Mouse (Mus musculus): ENCODE data around the gene Vmn1r233. TPM values are rescaled to one million over a fixed set of nuclear protein-coding genes. Genes with fewer than 3 reads are reported as not detected.
A peak's percentile ranks its signal among the peaks of the same experiment; 100 is the strongest.

Vmn1r233 gene
- polyA plus RNA-seq (2015; fragmentation: Nextera tagmentation; extraction: Ambion mirVana) = 0.05 TPM in 1 of 2 replicates, not detected in the other

- TF ChIP-seq CTCF (IDR thresholded peaks at IDR 0.05; ENCODE audit: low read depth) (no peak), EP300 (optimal IDR thresholded peaks at IDR 0.05) (no peak)
- no peaks in the 10 kb centered on the region for H3K27me3 ChIP-seq (ENCODE audit: control insufficient read depth, insufficient read depth, low read length)
These were observed at the start of gene Vmn1r233 for GRCm38 (mm10) chr17:20996364-20996763. TSS of gene Vmn1r233 (minus strand) at chr17:20996464.

GRCm38 (mm10) chr17:21018410-21019080, 22.3 kb upstream of the Vmn1r233 start:
- no peak for TF ChIP-seq CTCF (IDR thresholded peaks at IDR 0.05; ENCODE audit: low read depth)
- TF ChIP-seq EP300 (optimal IDR thresholded peaks at IDR 0.05) = no peak
- Histone ChIP-seq H3K4me2 (replicated peaks; ENCODE audit: low read depth) (no peak overlapping the region), H3K9me3 (ENCODE audit: control insufficient read depth, low read length) (no peaks in the 10 kb centered on the region), H3K9ac (ENCODE audit: low read length) (no peak overlapping the region), H3K27ac (replicated peaks) (no peak overlapping the region), H3K4me1 (replicated peaks; ENCODE audit: control insufficient read depth, insufficient read depth) (no peaks in the 10 kb centered on the region), H3K4me3 (ENCODE audit: low read depth, low read length) (no peak overlapping the region), H3K27me3 (ENCODE audit: control insufficient read depth, insufficient read depth, low read length) (no peaks in the 10 kb centered on the region), H3K36me3 (ENCODE audit: control insufficient read depth, insufficient read depth, low read length) (peaks cover 19% of the 10 kb centered on the region)
- ATAC-seq (ENCODE audit: low FRiP score, low TSS enrichment) (no peak), DNase-seq (ENCODE audit: low spot score) (no peak)
- WGBS = 76% methylated on average over 1 of the region's 1 CpGs

More at GRCm38 (mm10) chr17:20996364-20996763, at the start of gene Vmn1r233:
- H3K27ac ChIP-seq (replicated peaks) = no peak within 1 kb of the TSS
- H3K9ac ChIP-seq (ENCODE audit: low read length) = no peak within 1 kb of the TSS
- DNase-seq (ENCODE audit: low spot score) = no peak
- H3K36me3 ChIP-seq (ENCODE audit: control insufficient read depth, insufficient read depth, low read length) = no peaks in the 10 kb centered on the region
- ATAC-seq (ENCODE audit: low FRiP score, low TSS enrichment) = no peak
- no peak within 1 kb of the TSS for H3K4me2 ChIP-seq (replicated peaks; ENCODE audit: low read depth)
- no peak within 1 kb of the TSS for H3K4me3 ChIP-seq (ENCODE audit: low read depth, low read length)
- no peaks in the 10 kb centered on the region for H3K4me1 ChIP-seq (replicated peaks; ENCODE audit: control insufficient read depth, insufficient read depth)
- no peaks in the 10 kb centered on the region for H3K9me3 ChIP-seq (ENCODE audit: control insufficient read depth, low read length)

DNA sequence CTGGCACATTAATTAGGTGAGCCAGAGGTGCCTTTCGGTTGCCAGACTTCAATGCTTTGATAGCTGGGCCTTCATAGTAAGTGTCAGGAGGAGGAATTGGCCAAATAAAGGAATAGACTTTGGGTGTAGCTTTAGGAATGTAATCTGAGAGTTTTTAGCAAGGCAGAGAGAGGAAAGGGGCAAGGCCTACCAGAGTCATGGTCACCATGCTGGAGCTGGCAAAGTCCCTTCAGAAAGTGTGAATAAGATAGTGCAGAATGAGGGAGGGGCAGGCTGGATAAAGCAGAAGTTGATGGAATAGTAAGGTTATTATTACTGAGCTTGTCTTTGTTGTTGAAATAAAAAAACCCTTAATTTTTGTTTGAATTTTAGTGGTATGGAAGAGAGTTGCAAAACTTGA, 13.5 kb upstream of the Vmn1r233 start:
- peaks cover 8% of the 10 kb centered on the region; the same call in 1 of the 2 replicates for H3K36me3 ChIP-seq (ENCODE audit: control insufficient read depth, insufficient read depth, low read length)
- 15% methylated on average over 1 of the region's 1 CpGs for WGBS
- no peak for ATAC-seq (ENCODE audit: low FRiP score, low TSS enrichment)
- H3K27ac ChIP-seq (replicated peaks) = peak overlapping the region; percentile 97
- TF ChIP-seq EP300 (optimal IDR thresholded peaks at IDR 0.05) = no peak
- DNase-seq (ENCODE audit: low spot score) = no peak
- peak overlapping the region; percentile 74 for H3K4me2 ChIP-seq (replicated peaks; ENCODE audit: low read depth)
- peak overlapping the region; percentile 92 for H3K9ac ChIP-seq (ENCODE audit: low read length)
- no peaks in the 10 kb centered on the region for H3K27me3 ChIP-seq (ENCODE audit: control insufficient read depth, insufficient read depth, low read length)
- peak overlapping the region; percentile 81 for H3K4me3 ChIP-seq (ENCODE audit: low read depth, low read length)
- H3K9me3 ChIP-seq (ENCODE audit: control insufficient read depth, low read length) = no peaks in the 10 kb centered on the region
- 0 out of 2 replicates have a peak, but pooled peaks cover 2% of the 10 kb centered on the region for H3K4me1 ChIP-seq (replicated peaks; ENCODE audit: control insufficient read depth, insufficient read depth)

- peak; percentile 88 for DNase-seq (ENCODE audit: low spot score)
- ATAC-seq (ENCODE audit: low FRiP score, low TSS enrichment) = peak; percentile 99
- H3K9me3 ChIP-seq (ENCODE audit: control insufficient read depth, low read length) = no peaks in the 10 kb centered on the region
- WGBS = 5% methylated on average over 36 of the region's 36 CpGs
- peak within 1 kb of the TSS; percentile 92 for H3K9ac ChIP-seq (ENCODE audit: low read length)
- TF ChIP-seq CTCF (IDR thresholded peaks at IDR 0.05; ENCODE audit: low read depth) (peak; percentile 19; the same call in 1 of the 2 replicates), EP300 (optimal IDR thresholded peaks at IDR 0.05) (no peak)
- H3K4me2 ChIP-seq (replicated peaks; ENCODE audit: low read depth) = peak within 1 kb of the TSS; percentile 74
- peak within 1 kb of the TSS; percentile 97 for H3K27ac ChIP-seq (replicated peaks)
- H3K27me3 ChIP-seq (ENCODE audit: control insufficient read depth, insufficient read depth, low read length) = no peaks in the 10 kb centered on the region
- H3K4me3 ChIP-seq (ENCODE audit: low read depth, low read length) = peak within 1 kb of the TSS; percentile 81
- 0 out of 2 replicates have a peak, but pooled peaks cover 2% of the 10 kb centered on the region for H3K4me1 ChIP-seq (replicated peaks; ENCODE audit: control insufficient read depth, insufficient read depth)
- H3K36me3 ChIP-seq (ENCODE audit: control insufficient read depth, insufficient read depth, low read length) = peaks cover 8% of the 10 kb centered on the region; the same call in 1 of the 2 replicates
These were observed 12.4 kb upstream of the Vmn1r233 start, which contains the start of gene Zfp160 for GRCm38 (mm10) chr17:21008382-21009331. TSS of gene Zfp160 (plus strand) at chr17:21008903.

DNA sequence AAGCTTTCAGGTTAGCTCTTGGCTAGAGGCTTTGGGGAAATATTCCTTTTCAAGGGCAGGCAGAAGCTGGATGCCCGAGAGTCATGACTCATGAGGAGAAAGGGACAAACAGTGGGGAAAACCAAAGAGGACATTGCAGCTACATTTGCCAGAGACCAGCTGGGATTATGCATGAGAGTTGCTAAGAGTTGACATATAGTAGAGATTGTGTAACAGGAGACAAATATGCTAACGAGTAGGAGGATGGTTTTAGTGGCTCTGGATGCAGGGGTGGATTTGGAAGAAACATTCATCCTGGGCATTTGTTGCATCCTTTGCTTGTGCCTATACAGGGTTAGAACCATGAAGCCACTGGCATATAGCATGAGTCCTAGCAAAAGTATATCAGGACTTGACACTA, 2.5 kb downstream of the Vmn1r233 start:
- Histone ChIP-seq H3K4me3 (ENCODE audit: low read depth, low read length) (no peak overlapping the region), H3K27me3 (ENCODE audit: control insufficient read depth, insufficient read depth, low read length) (no peaks in the 10 kb centered on the region), H3K4me1 (replicated peaks; ENCODE audit: control insufficient read depth, insufficient read depth) (no peaks in the 10 kb centered on the region), H3K4me2 (replicated peaks; ENCODE audit: low read depth) (no peak overlapping the region), H3K9ac (ENCODE audit: low read length) (no peak overlapping the region), H3K36me3 (ENCODE audit: control insufficient read depth, insufficient read depth, low read length) (no peaks in the 10 kb centered on the region), H3K27ac (replicated peaks) (no peak overlapping the region), H3K9me3 (ENCODE audit: control insufficient read depth, low read length) (no peaks in the 10 kb centered on the region)
- ATAC-seq (ENCODE audit: low FRiP score, low TSS enrichment) (no peak), DNase-seq (ENCODE audit: low spot score) (no peak)
- 68% methylated on average over 2 of the region's 2 CpGs for WGBS
- TF ChIP-seq EP300 (optimal IDR thresholded peaks at IDR 0.05) (no peak), CTCF (IDR thresholded peaks at IDR 0.05; ENCODE audit: low read depth) (no peak)

Data from stomach, postnatal 0 days (tissue).